Mouse (Mus musculus) kidney, postnatal 14 days (tissue): ENCODE data around the gene Ksr2.
"Not testable (repeated sequence)": the region's sequence is repeated elsewhere in the genome, so short reads cannot be mapped to it uniquely, and the experiment has no call there.

Source experiments
- DNase-seq: peaks from one replicate; pipeline ENCODE4 v3.0.0; 2022; ENCODE audit warnings: mixed read lengths

Ksr2 gene

GRCm38 (mm10) chr5:117541654-117542053 lies 127.9 kb downstream of the Ksr2 start:
- no peak for DNase-seq

GRCm38 (mm10) chr5:117546694-117547268 lies 133.0 kb downstream of the Ksr2 start:
- DNase-seq, result no peak

GRCm38 (mm10) chr5:117550992-117551391 lies 137.2 kb downstream of the Ksr2 start:
- DNase-seq, result no peak

- no peak for DNase-seq
Observed at GRCm38 (mm10) chr5:117552096-117552495, 138.3 kb downstream of the Ksr2 start.

GRCm38 (mm10) chr5:117554505-117554904 lies 140.7 kb downstream of the Ksr2 start:
- DNase-seq, result no peak

- no peak for DNase-seq
Observed at GRCm38 (mm10) chr5:117556570-117556969, 142.8 kb downstream of the Ksr2 start.

- DNase-seq, result no peak
Observed at GRCm38 (mm10) chr5:117561080-117561479, 147.3 kb downstream of the Ksr2 start.

GRCm38 (mm10) chr5:117566051-117566665 lies 152.4 kb downstream of the Ksr2 start:
- DNase-seq, result no peak

GRCm38 (mm10) chr5:117569190-117569795 lies 155.5 kb downstream of the Ksr2 start:
- DNase-seq, result peak; percentile 62

- peak; percentile 33 for DNase-seq
Observed at GRCm38 (mm10) chr5:117572428-117572827, 158.6 kb downstream of the Ksr2 start.

- peak; percentile 16 for DNase-seq
Observed at GRCm38 (mm10) chr5:117574894-117575293, 161.1 kb downstream of the Ksr2 start.

GRCm38 (mm10) chr5:117577598-117577997 lies 163.8 kb downstream of the Ksr2 start:
- DNase-seq, result no peak

- peak; percentile 35 for DNase-seq
Observed at GRCm38 (mm10) chr5:117581711-117582110, 167.9 kb downstream of the Ksr2 start.

- DNase-seq, result no peak
Observed at GRCm38 (mm10) chr5:117584428-117584827, 170.6 kb downstream of the Ksr2 start.

- DNase-seq, result no peak
Observed at GRCm38 (mm10) chr5:117589266-117589665, 175.5 kb downstream of the Ksr2 start.

- no peak for DNase-seq
Observed at GRCm38 (mm10) chr5:117593273-117593672, 179.5 kb downstream of the Ksr2 start.

GRCm38 (mm10) chr5:117596803-117597202 lies 183.0 kb downstream of the Ksr2 start:
- DNase-seq, result no peak

- DNase-seq, result no peak
Observed at GRCm38 (mm10) chr5:117602026-117602425, 188.2 kb downstream of the Ksr2 start.

- no peak for DNase-seq
Observed at GRCm38 (mm10) chr5:117607761-117608309, 194.0 kb downstream of the Ksr2 start.

- DNase-seq, result peak; percentile 72
Observed at GRCm38 (mm10) chr5:117614331-117615024, 200.7 kb downstream of the Ksr2 start.

GRCm38 (mm10) chr5:117620292-117620691 lies 206.5 kb downstream of the Ksr2 start:
- no peak for DNase-seq

GRCm38 (mm10) chr5:117622221-117622620 lies 208.4 kb downstream of the Ksr2 start:
- DNase-seq, result no peak

- not testable (repeated sequence) for DNase-seq
Observed at GRCm38 (mm10) chr5:117623206-117623605, 209.4 kb downstream of the Ksr2 start.
